Mouse (Mus musculus): Measurements from ENCODE around the gene Syngr1. TPM values are rescaled to one million over a fixed set of nuclear protein-coding genes. Genes with fewer than 3 reads are reported as not detected.
A peak's percentile ranks its signal among the peaks of the same experiment; 100 is the strongest.
"Not testable (repeated sequence)": the region's sequence is repeated elsewhere in the genome, so short reads cannot be mapped to it uniquely, and the experiment has no call there.

The Syngr1 gene
- polyA plus RNA-seq, 1 experiment from 2014 or later = 38.0 TPM

DNA sequence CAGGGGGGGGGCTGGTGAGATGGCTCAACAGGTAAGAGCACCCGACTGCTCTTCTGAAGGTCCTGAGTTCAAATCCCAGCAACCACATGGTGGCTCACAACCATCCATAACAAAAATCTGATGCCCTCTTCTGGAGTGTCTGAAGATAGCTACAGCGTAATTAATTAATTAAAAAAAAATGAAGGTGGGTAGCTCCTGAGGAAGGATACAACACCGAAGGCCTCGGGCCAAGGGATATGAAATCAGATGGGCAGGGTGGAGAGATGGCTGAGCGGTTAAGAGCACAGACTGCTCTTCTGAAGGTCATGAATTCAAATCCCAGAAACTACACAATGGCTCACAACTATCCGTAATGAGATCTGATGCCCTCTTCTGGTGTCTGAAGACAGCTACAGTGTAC is 31.3 kb downstream of the Syngr1 start:
- not testable (repeated sequence) for H3K4me2 ChIP-seq; H3K27me3 ChIP-seq; H3K4me1 ChIP-seq (replicated peaks); H3K36me3 ChIP-seq; H3K9me3 ChIP-seq (replicated peaks); H3K27ac ChIP-seq; ATAC-seq (replicated peaks; ENCODE audit: insufficient number of reproducible peaks, insufficient read depth, low FRiP score, low read depth); H3K9ac ChIP-seq; H3K4me3 ChIP-seq
- WGBS = 93% methylated on average over 6 of the region's 6 CpGs

- no peaks in the 10 kb centered on the region for H3K36me3 ChIP-seq
- H3K4me1 ChIP-seq (replicated peaks) = no peaks in the 10 kb centered on the region
- no peak overlapping the region for H3K9ac ChIP-seq
- H3K4me2 ChIP-seq = no peak overlapping the region
- H3K27ac ChIP-seq = no peak overlapping the region
- no peaks in the 10 kb centered on the region for H3K27me3 ChIP-seq
- H3K9me3 ChIP-seq (replicated peaks) = no peaks in the 10 kb centered on the region
- no peak for ATAC-seq (replicated peaks; ENCODE audit: insufficient number of reproducible peaks, insufficient read depth, low FRiP score, low read depth)
- no peak overlapping the region for H3K4me3 ChIP-seq
- WGBS = 79% methylated on average over 4 of the region's 4 CpGs
Measured at GRCm38 (mm10) chr15:80124651-80125050, 33.5 kb downstream of the Syngr1 start.

DNA sequence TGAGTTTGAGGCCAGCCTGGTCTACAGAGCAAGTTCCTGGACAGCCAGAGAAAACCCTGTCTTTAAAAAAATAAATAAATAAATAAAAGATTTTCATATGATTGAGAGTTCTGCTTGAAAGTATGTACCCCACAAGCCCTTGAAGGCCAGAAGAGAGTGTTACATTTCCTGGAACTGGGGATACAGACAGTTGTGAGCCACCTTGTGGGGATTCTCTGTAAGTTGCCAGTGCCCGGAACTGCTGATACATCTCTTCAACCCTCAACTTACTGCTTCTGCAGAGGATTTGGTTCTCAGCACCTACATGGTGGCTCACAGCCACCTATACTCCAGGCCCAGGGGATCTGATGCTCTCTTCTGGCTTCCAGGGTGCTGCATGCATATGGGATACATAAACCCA is 36.1 kb downstream of the Syngr1 start:
- no peak for ATAC-seq (replicated peaks; ENCODE audit: insufficient number of reproducible peaks, insufficient read depth, low FRiP score, low read depth)
- no peaks in the 10 kb centered on the region for H3K9me3 ChIP-seq (replicated peaks)
- H3K27me3 ChIP-seq = no peaks in the 10 kb centered on the region
- H3K4me3 ChIP-seq = no peak overlapping the region
- no peak overlapping the region for H3K9ac ChIP-seq
- no peak overlapping the region for H3K4me2 ChIP-seq
- 50% methylated on average over 1 of the region's 1 CpGs for WGBS
- H3K36me3 ChIP-seq = no peaks in the 10 kb centered on the region
- no peak overlapping the region for H3K27ac ChIP-seq
- H3K4me1 ChIP-seq (replicated peaks) = no peaks in the 10 kb centered on the region

- no peaks in the 10 kb centered on the region for H3K27me3 ChIP-seq
- H3K36me3 ChIP-seq = no peaks in the 10 kb centered on the region
- no peak overlapping the region for H3K27ac ChIP-seq
- no peak overlapping the region for H3K4me2 ChIP-seq
- H3K9ac ChIP-seq = no peak overlapping the region
- peaks cover 15% of the 10 kb centered on the region for H3K4me1 ChIP-seq (replicated peaks)
- H3K9me3 ChIP-seq (replicated peaks) = no peaks in the 10 kb centered on the region
- H3K4me3 ChIP-seq = no peak overlapping the region
- 83% methylated on average over 6 of the region's 6 CpGs for WGBS
- ATAC-seq (replicated peaks; ENCODE audit: insufficient number of reproducible peaks, insufficient read depth, low FRiP score, low read depth) = no peak
Measured at GRCm38 (mm10) chr15:80129982-80130381, 38.8 kb downstream of the Syngr1 start.

GRCm38 (mm10) chr15:80130689-80131088 is 39.6 kb downstream of the Syngr1 start:
- Histone ChIP-seq H3K4me1 (replicated peaks) (peaks cover 22% of the 10 kb centered on the region), H3K9ac (no peak overlapping the region), H3K36me3 (no peaks in the 10 kb centered on the region), H3K27me3 (no peaks in the 10 kb centered on the region), H3K9me3 (replicated peaks) (no peaks in the 10 kb centered on the region), H3K27ac (no peak overlapping the region), H3K4me3 (no peak overlapping the region), H3K4me2 (no peak overlapping the region)
- no peak for ATAC-seq (replicated peaks; ENCODE audit: insufficient number of reproducible peaks, insufficient read depth, low FRiP score, low read depth)
- WGBS = 47% methylated on average over 5 of the region's 5 CpGs

- Histone ChIP-seq H3K27ac (no peak overlapping the region), H3K4me3 (no peak overlapping the region), H3K9me3 (replicated peaks) (no peaks in the 10 kb centered on the region), H3K4me2 (no peak overlapping the region), H3K9ac (no peak overlapping the region), H3K36me3 (no peaks in the 10 kb centered on the region), H3K4me1 (replicated peaks) (peaks cover 28% of the 10 kb centered on the region), H3K27me3 (no peaks in the 10 kb centered on the region)
- 70% methylated on average over 6 of the region's 6 CpGs for WGBS
- ATAC-seq (replicated peaks; ENCODE audit: insufficient number of reproducible peaks, insufficient read depth, low FRiP score, low read depth) = no peak
Measured at GRCm38 (mm10) chr15:80131421-80131820, 40.3 kb downstream of the Syngr1 start.

DNA sequence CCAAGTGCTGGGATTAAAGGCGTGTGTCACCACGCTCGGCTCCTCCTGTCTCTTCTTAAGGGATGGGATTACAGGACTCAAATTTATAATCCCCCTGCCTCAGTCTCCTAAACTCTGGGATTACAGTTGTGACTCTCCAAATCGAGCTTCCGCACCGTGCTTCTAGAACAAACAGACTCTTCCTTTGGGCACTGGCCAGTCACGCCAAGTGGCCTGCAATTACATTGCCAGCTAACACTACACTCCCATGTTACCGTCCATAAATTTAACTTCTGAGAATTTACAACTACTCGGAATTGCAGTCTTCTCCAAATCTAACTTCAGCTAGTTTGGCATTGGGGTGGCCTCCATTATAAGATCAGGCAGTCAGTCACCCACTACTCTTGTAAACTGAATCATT is 41.3 kb downstream of the Syngr1 start:
- H3K4me2 ChIP-seq = peak overlapping the region; percentile 73
- WGBS = 75% methylated on average over 9 of the region's 9 CpGs
- ATAC-seq (replicated peaks; ENCODE audit: insufficient number of reproducible peaks, insufficient read depth, low FRiP score, low read depth) = no peak
- peak overlapping the region; percentile 100 for H3K27ac ChIP-seq
- H3K4me3 ChIP-seq = peak overlapping the region; percentile 75
- peaks cover 37% of the 10 kb centered on the region for H3K4me1 ChIP-seq (replicated peaks)
- H3K9ac ChIP-seq = peak overlapping the region; percentile 79; the same call in 1 of the 2 replicates
- H3K36me3 ChIP-seq = no peaks in the 10 kb centered on the region
- no peaks in the 10 kb centered on the region for H3K27me3 ChIP-seq
- H3K9me3 ChIP-seq (replicated peaks) = no peaks in the 10 kb centered on the region

- Histone ChIP-seq H3K4me2 (peak within 1 kb of the TSS; percentile 73), H3K9ac (peak within 1 kb of the TSS; percentile 79), H3K27me3 (no peaks in the 10 kb centered on the region), H3K9me3 (replicated peaks) (no peaks in the 10 kb centered on the region), H3K36me3 (no peaks in the 10 kb centered on the region), H3K27ac (peak within 1 kb of the TSS; percentile 100), H3K4me3 (peak within 1 kb of the TSS; percentile 75), H3K4me1 (replicated peaks) (peaks cover 43% of the 10 kb centered on the region)
- WGBS = under 1% methylated on average over 59 of the region's 59 CpGs
- peak; percentile 91 for ATAC-seq (replicated peaks; ENCODE audit: insufficient number of reproducible peaks, insufficient read depth, low FRiP score, low read depth)
Measured at GRCm38 (mm10) chr15:80132993-80133586, 42.0 kb downstream of the Syngr1 start, which contains the start of gene Tab1. TSS of gene Tab1 (plus strand) at chr15:80133127.

DNA sequence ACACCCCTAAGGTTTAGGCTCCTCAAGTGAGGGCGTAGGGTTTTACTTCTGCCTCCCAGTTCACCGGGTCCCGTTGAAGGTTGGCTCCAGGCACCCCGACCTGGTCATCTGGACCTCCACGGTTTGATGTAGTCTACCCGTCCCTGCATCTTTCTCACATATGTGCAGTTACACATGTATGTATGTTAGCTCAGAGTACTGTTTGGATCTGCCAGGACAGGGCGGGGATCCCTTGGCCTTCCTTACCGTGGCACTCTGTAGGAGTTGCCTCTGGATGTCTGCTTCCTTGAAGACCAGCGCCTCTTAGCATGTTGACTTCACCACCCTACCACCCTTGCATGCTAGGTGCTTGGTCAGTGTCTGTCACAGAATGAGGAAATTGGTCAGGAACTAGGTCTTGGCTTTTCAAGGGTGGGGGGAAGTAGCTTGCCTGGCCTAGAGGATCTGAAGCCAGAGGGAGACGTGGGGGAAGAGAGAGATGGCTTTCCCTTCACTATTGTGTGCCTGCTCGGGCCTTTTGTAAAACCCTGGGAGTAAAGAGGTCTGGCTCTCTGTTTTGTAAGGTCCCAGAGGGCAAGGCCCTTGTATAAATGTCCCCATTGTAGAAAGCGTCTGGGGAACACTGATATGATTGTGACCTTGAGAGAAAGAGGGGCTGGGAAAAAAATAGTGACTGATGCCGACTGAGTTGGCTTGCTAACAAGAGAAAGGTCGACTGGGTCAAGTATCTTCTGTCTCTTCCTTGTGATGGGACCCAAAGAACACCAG is 42.7 kb downstream of the Syngr1 start:
- Histone ChIP-seq H3K9me3 (replicated peaks) (no peaks in the 10 kb centered on the region), H3K27ac (peak overlapping the region; percentile 100), H3K9ac (peak overlapping the region; percentile 79), H3K36me3 (no peaks in the 10 kb centered on the region), H3K4me1 (replicated peaks) (peaks cover 51% of the 10 kb centered on the region), H3K27me3 (no peaks in the 10 kb centered on the region), H3K4me2 (peak overlapping the region; percentile 73), H3K4me3 (peak overlapping the region; percentile 75)
- 9% methylated on average over 14 of the region's 14 CpGs for WGBS
- ATAC-seq (replicated peaks; ENCODE audit: insufficient number of reproducible peaks, insufficient read depth, low FRiP score, low read depth) = no peak; the same call in 1 of the 2 replicates

DNA sequence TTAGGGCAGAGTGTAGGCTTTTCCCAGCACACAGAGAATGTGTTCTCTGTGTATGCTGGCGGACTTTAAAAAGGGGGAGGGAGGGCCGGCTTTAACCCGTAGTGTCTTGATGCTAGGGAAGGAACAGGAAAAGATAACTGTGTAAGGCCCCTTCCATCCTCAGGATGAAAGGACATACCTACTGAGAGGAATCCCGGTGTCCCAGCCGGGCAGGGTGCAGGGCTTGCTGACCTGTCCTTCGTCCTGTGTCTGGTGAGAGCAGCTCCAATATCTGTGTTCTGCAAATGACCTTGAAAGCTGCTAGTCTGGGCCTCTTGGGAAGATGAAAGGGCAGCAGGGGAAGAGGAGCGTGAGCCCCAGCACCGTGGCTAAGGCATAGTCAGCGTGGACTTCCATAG is 43.3 kb downstream of the Syngr1 start:
- Histone ChIP-seq H3K27ac (peak overlapping the region; percentile 100), H3K4me1 (replicated peaks) (peaks cover 57% of the 10 kb centered on the region), H3K36me3 (no peaks in the 10 kb centered on the region), H3K27me3 (no peaks in the 10 kb centered on the region), H3K9me3 (replicated peaks) (no peaks in the 10 kb centered on the region), H3K9ac (peak overlapping the region; percentile 79), H3K4me3 (peak overlapping the region; percentile 75), H3K4me2 (peak overlapping the region; percentile 73)
- WGBS = 21% methylated on average over 9 of the region's 9 CpGs
- no peak; the same call in 1 of the 2 replicates for ATAC-seq (replicated peaks; ENCODE audit: insufficient number of reproducible peaks, insufficient read depth, low FRiP score, low read depth)

- H3K4me2 ChIP-seq = no peak overlapping the region
- ATAC-seq (replicated peaks; ENCODE audit: insufficient number of reproducible peaks, insufficient read depth, low FRiP score, low read depth) = no peak
- no peak overlapping the region for H3K9ac ChIP-seq
- H3K4me3 ChIP-seq = no peak overlapping the region
- WGBS = 89% methylated on average over 2 of the region's 2 CpGs
- H3K9me3 ChIP-seq (replicated peaks) = no peaks in the 10 kb centered on the region
- peaks cover 60% of the 10 kb centered on the region for H3K4me1 ChIP-seq (replicated peaks)
- peaks cover 4% of the 10 kb centered on the region; the same call in 1 of the 2 replicates for H3K36me3 ChIP-seq
- no peaks in the 10 kb centered on the region for H3K27me3 ChIP-seq
- H3K27ac ChIP-seq = peak overlapping the region; percentile 100
Measured at GRCm38 (mm10) chr15:80135499-80135898, 44.4 kb downstream of the Syngr1 start.

Measured in heart, embryonic 15.5 days (tissue).